Mouse (Mus musculus) adrenal gland, adult (tissue): ENCODE measurements around the gene Edar.
"Not testable (repeated sequence)": the region's sequence is repeated elsewhere in the genome, so short reads cannot be mapped to it uniquely, and the experiment has no call there.

Experiments used
- DNase-seq, 2 experiments: peaks; one replicate each; pipeline ENCODE4 v3.0.0; 2022 to 2023; ENCODE audit warnings: low spot score in 1 of 2; ENCODE audit not compliant: inconsistent age in 2 of 2

The Edar gene

DNA sequence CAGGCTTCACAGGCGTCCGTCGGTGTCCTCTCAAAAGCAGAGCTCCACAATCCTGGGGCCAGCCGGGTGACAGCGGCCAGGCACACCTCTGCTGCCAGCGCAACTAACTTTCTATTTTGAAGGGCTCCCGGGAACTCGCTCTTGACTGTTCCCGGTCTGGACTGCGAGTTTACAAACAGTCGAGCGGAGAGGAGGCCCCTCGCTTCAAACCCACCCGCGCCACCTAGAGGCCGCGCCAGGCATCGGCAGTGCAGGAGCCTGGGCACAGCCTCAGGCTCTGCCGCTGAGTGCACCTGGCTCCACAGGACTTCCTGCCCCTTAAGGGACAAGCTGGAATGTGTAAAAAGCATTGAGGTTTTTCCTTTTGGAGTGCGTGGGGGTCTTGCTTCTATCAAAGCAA lies at the start of gene Edar:
Edar (minus strand) TSS at position 122 of the 400 bp plus-strand sequence.
- peak; percentile 79 to 88 for DNase-seq

DNA sequence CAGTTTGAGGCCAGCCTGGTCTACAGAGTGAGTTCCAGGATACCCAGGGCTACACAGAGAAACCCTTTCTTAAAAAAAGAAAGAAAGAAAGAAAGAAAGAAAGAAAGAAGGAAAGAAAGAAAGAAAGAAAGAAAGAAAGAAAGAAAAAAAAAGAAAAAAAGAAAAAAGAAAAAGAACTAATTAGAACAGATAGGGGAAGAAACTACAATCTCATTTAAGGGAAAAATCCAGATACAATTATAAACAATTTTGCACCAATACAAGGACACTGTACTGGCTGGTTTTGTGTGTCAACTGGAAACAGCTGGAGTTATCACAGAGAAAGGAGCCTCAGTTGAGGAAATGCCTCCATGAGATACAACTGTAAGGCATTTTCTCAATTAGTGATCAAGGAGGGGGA lies 42.7 kb upstream of the Edar start, which contains the start of gene Gm17542:
Gm17542 (minus strand) TSS at position 101 of the 400 bp plus-strand sequence.
- DNase-seq, result not testable (repeated sequence)

DNA sequence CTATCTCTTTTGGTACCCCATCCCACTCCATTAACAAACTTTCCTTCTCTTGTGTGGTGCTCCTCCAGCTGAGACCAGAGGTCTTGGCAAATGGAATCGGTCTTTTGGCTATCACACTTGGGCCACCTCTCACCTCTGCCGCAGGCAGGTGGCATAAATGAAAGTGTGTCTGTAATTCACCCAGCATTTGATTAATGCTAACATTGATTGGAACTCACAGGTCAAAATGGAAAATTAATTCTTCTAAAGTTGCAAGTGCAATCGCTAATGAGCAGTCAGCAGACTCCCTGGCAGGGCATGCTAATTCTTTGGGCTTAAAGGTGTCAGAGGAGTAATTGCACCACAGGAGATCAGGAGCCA lies 39.3 kb upstream of the Edar start:
- DNase-seq, result no peak

DNA sequence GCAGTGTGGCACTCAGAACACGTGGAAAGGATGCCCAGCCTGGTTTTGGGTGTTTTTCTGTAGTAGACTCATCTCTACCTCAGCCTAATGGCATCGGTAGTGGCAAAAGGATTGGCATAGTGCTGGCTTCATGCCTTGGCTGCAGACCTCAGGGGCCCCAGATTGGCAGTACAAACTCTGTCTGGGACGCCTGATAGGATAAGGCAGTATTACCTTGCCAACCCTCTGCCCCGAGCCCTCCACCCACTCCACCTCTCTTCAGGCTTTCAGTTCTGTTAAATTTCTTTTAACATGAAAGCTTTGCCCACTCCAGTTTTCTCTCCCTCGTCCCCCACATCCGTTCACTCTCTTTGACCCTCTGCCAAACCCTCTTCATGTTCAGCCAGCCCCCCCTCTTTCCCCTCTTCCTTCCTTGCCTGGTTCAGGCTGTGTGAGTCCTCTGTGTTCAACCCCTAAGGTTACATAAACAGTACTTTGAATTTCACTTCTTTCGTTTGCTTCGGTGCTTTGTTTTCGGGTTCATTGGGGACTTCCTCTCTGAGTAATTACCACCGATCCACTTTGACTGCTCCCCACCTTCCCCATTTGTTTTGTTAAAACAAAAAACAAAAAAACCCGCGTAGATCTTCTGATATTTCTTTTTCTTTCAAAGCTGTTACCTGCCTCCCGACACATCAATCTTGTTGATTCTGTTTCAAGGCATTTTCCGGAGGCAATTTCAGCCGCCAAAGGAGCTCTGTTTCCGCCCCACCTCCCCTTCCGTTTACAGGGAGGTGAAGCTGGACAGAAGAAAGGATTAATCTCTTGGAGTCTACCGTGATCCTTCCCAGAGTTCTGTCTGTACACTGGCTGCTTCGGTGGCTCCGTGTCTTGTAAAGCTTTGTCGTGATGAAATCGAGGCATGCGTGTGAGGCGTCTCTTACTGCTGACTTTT lies 38.7 kb upstream of the Edar start:
- peak; percentile 20 to 54 for DNase-seq

DNA sequence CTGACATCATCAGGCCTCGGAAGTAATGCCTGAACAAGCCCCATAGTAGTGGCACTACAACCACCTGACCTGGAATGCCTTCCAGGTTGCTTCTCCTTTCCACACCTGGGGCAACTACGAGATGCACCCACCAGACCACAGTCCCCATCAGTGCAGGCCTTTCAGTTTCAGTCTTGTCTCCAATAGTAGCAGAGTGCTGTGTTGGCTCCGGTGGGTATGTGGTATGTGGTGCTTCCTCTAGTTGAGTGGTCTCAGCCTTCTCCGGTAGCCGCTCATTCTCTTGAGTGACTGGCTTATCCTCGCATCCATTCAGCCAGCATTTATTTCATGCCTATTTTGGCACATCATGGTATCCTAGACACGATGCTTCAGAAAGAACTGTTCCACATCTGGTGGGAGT lies 37.8 kb upstream of the Edar start:
- DNase-seq, result no peak

DNA sequence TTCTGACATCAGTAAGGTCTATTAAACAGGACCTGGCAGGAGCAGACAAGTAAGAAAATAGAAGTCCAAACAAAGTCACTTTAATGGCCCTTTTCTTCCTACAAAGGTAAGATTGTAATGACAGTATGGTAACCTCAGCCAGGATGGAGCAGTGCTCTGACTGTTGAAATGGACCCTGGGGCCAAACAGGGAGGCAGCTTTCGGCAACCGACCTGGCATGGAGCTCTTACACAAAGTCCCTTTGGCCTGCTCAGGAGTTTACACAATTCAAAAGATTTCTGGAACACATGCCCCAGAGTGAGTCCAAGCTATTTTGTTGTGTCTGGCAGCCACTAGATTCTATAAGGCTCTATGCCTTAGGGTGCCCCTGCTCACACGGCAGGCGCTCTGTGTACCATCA lies 33.6 kb upstream of the Edar start:
- peak in 1 of 2 experiments; percentile 32 for DNase-seq

DNA sequence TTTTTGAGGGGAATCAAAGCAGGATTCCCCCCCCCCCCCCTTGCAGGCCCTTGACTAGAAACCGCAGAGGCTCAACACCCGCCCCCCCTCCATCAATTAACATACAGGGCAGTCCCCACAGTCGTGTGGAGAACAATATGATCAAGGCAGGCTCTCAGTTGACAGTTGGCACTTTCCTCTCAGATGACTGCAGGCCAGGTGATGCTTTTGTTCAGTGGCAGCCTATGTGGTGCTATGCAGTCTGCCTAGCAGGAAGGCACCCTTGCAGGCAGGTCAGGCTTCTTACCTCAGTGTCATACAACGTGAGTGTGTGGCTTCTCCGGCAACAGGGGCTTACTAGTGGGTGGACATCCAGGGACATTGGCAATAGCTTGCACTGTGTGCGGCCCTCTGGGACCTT lies 25.1 kb upstream of the Edar start:
- DNase-seq, result no peak

DNA sequence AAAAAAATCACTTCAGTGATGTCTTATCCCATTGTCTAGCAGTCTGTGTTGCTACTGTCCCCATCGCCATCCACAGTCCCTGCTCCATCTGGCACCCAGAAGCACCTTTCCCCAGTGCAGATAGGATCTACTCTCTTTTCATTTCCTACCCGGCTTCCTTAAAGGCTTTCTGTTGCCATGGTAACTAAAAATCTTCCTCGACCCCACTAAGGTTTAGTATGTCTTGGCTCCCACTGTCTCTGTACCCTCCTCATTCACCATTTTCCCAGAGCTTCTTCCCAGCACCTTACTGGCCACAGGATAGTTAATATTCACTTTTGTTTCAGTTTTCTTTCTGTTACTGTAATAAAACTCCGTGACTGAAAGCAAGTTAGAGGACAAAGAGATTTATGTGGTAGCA lies 24.7 kb upstream of the Edar start:
- no peak for DNase-seq

DNA sequence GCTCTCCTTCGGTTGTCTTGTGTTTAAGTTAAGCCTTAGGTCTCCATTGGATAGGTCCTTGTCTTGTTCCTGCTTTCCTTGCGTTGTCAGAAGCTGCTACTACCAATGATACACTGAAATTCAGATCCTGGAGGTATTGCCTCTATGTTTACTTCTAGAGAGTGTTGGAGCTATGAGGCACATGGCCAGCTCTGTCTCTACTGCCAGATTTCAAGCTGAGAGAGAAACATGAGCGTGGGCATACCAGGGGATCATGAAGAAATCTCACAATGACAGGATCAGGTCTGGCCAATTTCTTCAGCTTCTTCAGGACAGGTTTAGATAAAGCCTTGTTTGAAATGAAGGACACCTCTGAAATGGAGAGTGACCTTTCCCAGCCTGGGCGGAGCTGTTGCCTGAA lies 23.5 kb upstream of the Edar start:
- DNase-seq, result no peak

DNA sequence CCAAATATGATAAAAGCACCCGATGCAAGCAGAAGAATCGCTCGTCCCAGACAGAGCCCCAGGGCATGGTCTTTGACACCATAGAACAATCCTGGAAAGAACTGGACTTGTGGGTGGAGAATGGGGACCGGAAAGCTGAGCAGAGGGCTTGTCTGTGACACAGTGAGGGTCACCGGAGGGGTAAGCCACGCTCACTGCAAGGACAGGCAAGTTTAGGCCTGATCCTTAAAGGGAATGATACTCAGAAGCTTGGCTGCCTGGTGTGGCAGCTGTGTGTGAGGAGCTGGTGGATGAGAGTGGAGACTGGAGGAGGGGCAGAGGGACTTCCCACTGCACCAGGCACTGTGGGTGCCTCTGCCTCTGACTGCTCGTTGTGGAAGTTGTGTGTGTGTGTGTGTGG lies 15.6 kb upstream of the Edar start:
- no peak for DNase-seq

DNA sequence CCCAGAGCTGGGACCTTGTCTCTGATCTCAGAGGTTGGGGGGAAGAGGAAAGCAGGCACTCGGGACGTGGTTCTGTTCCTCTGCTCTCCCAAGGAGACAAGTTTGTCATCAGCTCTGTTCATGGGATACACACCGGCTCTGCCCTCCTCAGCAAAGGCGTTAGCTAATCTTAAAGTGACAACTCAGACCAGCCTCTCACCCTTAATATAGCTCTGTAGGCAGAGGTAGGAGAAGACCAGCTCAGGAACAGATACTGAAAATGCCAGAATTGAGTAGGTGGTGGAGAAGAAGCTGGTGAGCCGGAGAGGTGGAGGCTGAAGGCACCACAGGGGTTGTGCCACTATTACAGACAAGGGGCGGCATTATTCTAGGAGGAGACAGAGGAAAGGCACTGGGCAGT lies 3.8 kb upstream of the Edar start:
- no peak for DNase-seq

DNA sequence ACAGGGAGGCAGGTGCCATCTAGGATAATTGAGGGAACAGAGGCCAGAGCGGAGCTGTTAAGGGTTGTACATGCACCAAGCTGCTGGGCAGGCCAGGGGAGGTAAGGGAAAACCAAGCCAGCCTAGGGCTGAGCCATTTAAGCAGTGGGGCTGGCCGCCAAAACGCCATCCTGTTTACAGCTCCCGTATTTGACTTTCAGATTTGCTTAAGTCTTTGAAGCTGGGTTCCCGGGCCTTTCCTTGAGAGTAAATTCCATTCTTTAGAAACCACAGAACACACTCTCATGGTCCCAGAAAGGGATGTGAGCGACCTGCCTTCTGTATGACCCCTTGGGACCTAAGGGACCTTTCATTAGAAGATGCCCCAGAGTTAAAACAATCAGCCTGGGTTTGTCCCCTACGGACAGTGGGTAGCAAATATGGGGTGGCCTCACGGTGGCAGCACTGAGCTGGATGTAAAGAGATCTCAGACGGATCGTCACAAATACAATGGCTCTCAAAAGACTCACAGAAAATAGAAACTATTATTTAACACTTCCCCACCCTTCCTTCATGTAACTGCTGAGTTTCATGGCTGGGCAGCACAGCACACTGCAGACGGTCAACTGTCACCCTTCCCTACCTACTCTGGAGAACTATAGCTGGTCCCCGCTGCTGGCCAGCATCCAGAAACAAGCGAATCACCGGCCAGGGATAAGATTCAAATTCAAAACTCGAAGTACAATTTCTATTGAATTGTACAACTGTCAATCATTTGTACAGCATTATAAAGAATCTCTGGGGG lies 2.0 kb downstream of the Edar start:
- peak; percentile 74 to 88 for DNase-seq

DNA sequence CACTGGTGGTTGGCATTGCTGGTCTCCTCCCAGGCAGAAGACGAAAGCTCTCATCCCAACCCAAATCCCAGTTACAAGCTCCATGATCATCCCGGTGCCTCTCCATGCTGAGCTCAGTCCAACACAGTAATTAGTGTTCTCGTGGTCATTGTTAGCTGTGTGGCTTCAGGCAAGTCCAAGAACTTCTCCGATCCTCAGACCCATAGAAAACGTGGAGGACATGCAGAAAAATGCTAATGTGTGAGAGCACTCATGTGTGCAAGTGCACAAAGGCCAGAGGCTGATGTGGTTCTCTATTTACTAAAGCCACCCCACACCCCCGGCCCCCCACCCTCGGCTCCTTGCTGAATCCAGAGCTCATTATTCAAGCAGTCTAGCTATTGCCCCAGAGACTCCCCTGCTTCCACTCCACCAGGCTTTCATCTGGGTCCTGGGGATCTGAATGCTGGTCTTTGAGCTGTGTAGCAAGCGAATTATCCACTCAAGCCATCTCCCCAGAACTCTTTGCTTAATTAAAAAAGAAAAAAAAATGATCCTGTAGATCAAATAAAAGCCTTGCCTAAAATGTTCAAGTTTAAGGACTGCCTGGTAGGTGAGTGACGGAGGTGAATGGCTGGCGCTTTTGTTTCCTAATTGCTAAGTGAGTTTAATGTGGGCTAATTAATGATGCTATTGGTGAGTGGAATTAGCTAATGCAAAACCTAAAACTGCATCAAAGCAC lies 2.7 kb downstream of the Edar start:
- no peak for DNase-seq

DNA sequence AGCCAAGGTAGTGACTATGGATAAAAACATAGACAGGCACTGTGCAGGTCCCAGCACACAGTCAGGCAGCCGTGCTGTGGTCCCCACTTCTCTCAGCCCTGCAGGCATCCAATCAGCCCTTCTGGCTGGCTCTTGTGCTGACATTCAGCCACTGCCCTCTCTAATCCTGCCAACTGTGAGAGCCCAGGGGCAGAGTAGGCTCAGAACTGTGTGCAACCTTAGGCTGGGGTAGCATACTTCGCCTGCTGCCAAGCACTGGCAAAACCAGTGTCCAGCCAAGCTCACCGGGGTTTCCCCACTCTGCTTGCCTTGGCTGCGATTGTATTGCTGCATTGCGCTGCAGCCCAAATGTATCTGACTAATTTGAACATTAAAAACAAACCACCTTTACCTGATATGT lies 11.6 kb downstream of the Edar start:
- peak in 1 of 2 experiments; percentile 36 for DNase-seq

DNA sequence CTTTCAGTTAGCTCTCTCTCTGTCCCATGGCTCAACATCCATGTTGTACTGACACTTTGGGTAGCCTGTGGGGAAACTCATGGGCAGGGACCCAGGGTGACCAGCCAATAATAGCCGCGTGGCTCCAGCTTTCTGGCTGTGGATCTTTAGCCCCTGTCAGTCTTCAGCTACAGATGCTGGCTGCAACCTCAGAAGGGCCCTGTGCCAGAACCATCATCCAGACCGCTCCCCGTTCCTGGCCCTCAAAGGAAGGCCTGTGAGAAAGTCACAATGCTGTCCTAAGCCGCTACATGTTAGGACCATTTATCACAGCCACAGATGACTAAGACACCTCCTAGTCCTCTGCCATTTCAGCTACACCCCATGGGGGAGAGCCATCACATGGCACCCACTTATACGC lies 12.0 kb downstream of the Edar start:
- DNase-seq, result peak in 1 of 2 experiments; percentile 31

DNA sequence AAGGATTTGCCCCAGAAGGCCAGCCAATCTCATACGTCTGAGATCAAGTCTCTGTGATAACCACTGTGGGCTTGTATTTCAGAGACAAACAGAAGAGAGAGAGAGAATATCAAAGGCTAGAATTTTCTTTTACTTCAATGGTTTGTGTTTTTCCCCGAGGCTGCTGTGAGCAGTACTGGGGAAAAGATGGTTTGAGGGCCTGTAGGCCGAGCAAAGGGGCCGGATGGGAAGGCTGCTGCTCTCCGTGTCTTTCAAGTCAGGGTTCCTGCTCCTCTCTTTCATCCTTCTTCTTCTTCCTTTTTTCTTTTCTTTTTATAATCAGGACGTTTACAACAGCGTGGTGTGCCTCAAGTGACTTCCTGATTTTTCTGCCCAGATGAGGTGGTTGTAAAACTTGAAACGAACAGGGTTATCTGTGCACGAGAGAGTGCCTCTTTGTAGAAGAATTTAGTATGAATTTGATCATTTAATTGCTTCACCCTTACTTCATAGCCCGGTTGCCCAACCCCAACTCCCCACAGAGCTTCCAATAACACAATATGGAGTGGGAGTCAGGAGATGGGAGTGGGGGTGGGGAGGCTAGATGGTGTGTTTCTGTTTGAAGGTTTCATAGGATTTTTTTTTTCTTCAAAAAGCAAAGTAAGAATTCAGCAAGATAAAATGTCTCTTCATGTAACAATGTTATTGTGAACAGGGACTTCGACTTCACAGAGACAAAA lies 16.0 kb downstream of the Edar start:
- DNase-seq, result no peak

DNA sequence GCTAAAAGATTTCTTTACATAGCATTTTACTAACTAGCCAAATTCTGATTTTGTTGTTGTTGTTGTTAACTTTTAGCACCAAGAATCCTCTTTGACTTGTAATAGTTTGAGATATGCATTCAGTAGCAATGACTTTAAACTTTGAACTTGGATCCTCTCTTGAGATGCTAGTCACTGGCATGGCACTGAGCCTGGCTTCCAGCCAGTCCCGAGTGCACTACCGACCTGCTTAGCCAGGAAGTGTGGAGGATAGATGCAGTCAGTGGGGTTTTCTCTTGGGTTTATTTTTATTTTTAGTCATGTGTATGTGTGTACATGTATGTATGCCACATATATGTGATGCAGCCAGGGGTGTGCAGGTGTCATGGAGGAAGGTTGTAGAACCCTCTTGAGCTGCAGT lies 17.7 kb downstream of the Edar start:
- no peak for DNase-seq

DNA sequence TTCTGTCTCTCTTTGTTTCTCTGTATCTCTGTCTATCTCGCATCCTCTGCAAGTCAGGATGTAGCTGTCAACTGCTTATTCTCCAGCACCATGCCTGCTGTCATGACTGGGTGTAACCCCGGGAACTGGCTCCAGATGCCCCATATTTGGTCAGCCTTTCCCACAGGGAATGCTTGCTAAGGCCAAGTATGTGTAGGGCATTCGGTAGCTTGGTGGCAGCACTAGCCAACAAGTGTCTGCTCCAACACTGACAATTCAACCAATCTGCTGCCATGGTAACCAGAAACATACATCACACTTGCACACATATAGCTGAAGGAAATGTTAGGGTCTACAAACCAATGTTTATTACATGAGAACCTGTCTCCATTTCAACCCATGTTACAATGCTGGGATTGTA lies 21.8 kb downstream of the Edar start:
- DNase-seq, result no peak

DNA sequence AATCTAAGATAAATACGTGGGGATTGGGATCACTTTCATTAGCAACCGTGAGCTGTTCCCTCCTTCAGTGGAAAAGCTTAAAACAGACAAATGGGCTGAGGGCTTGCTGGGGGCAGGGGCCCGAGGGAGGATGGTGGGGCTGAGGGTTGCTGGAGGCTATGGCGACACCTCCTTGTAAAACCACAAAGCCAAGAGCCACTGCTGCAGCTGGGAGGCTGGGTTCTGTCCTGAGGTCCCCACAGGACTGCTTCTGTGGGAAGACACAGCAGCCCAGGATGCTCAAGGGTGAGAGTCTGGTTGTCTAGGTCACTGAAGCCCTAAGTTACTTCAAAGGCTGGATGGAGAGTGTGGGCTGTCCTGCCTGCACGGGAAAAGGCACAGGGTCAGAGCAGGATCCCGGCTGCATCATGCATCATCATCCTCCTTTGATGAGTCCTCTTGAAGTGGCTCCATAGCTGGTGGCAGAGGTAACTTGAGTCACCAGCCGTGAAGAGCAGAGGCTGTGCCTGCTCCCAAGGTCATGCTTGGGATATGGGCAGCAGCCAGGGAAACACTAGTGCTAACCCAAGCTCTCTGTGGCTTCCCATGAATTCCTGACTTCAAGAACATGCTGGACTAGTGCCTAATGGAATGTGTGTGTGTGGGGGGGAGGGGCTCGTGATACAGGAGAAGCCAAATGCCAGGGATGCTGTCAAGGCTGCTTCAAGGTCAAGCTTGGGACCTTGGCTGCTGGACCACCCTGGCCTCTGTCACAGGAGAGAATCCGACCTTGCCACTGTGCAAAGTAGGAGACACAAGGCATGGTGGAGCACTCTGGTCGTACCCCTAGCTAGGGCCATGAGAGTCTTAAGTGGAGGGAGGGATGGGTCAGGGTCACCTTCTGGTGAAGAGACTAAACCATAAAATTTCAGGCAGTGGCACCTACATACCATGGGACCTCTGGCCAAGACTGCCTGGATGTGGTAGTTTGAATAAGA lies 22.7 kb downstream of the Edar start:
- peak; percentile 59 to 87 for DNase-seq

DNA sequence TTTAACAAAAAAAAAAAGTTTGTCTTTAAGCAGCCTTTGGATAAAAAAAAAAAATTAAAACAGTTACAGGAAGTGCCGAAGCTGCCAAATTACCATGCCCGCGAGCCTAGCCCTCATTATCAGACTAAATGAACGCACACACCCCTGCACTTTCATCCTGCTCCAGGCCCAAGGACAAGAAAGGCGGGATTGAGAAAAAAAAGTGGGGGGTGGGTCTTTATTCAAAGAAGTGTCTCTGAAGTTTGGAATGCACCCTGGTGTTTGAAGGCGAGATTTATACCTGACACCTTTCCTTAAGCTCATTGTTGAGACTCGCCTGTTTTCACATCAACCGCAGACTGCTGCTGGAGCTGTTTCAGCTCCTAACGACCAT lies 23.4 kb downstream of the Edar start:
- peak in 1 of 2 experiments; percentile 25 for DNase-seq
